13 mouse cellular contexts compared by ENCODE assay signal in the genomic region with DNA sequence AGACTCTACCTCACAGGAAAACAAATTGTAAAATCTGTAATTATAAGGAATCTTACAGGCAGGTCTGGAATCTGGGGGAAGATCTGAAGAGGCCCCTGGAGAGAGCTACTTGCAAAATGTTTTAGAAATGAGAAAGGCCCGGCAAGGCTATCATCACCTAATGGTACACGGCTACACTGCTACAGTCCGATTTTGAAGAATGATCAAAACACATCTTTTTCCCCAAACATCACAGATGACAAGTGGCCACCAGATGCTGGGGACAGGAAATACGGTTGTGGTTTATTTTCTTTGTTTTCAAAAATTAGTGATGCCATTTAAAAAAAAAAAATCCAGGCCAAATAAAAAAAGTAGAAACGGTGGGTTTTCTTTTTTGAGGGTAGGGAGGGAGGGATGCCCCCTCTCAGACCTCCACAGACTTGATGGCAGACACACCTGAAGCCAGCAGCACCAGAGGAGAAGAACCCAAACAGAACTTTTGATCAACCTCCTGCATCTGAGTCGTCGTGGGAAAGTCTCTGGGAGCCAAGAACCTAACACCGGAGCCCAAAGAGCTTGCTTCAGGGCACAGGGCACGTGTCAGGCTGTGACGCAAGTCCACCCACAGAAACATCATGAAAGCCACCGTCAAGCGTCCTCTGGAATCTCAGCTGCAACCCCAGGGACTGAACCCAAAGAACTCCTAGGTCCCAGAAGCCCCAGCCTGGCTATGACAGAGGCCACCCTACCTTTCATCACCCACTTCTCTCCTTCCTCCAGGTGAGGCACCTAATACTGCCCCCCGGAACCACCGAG. TPM values are rescaled to one million over a fixed set of nuclear protein-coding genes. Genes with fewer than 3 reads are reported as not detected.
DNase-seq lines count a peak whose midpoint lies in the region; ATAC-seq and TF ChIP-seq lines count a peak whose summit lies in the region.
"Had no signal": no experiment of that assay in that cellular context is flagged by ENCODE, and none has a peak within 500 bp of the region (broad histone marks: within the 10 kb centered on the region; RNA-seq: fewer than 3 reads in every experiment).

No protein-coding gene starts in this region.

- peaks cover 99% of the 10 kb centered on the region for H3K4me1 ChIP-seq in forebrain, embryonic 10.5 days
- peaks cover 52% of the 10 kb centered on the region for H3K4me1 ChIP-seq in forebrain, embryonic 11.5 days (replicated peaks; ENCODE audit: control insufficient read depth, insufficient read depth, low read length)
- H3K4me1 ChIP-seq in embryonic facial prominence, embryonic 13.5 days, result peaks cover 76% of the 10 kb centered on the region
- H3K4me1 ChIP-seq in hindbrain, embryonic 15.5 days (replicated peaks), result peaks cover 72% of the 10 kb centered on the region
- H3K4me1 ChIP-seq in midbrain, postnatal 0 days (ENCODE audit: insufficient read depth, low read length), result 0 out of 2 replicates have a peak, but pooled peaks cover 2% of the 10 kb centered on the region

- H3K9me3 ChIP-seq in forebrain, embryonic 10.5 days, result no peaks in the 10 kb centered on the region
- no peaks in the 10 kb centered on the region for H3K9me3 ChIP-seq in forebrain, embryonic 11.5 days (ENCODE audit: control insufficient read depth, low read length)
- H3K9me3 ChIP-seq in embryonic facial prominence, embryonic 13.5 days, result no peaks in the 10 kb centered on the region
- no peaks in the 10 kb centered on the region for H3K9me3 ChIP-seq in hindbrain, embryonic 15.5 days
- H3K9me3 ChIP-seq in midbrain, postnatal 0 days (ENCODE audit: low read length), result no peaks in the 10 kb centered on the region
- H3K9me3 ChIP-seq: heart, embryonic 15.5 days had no signal

- no peaks in the 10 kb centered on the region for H3K27me3 ChIP-seq in forebrain, embryonic 10.5 days (ENCODE audit: poor library complexity, severe bottlenecking)
- no peaks in the 10 kb centered on the region for H3K27me3 ChIP-seq in forebrain, embryonic 11.5 days (ENCODE audit: control insufficient read depth, insufficient read depth, low read length)
- no peaks in the 10 kb centered on the region for H3K27me3 ChIP-seq in embryonic facial prominence, embryonic 13.5 days
- no peaks in the 10 kb centered on the region for H3K27me3 ChIP-seq in hindbrain, embryonic 15.5 days
- H3K27me3 ChIP-seq in midbrain, postnatal 0 days (ENCODE audit: insufficient read depth, low read length), result no peaks in the 10 kb centered on the region
- H3K27me3 ChIP-seq: heart, embryonic 15.5 days had no signal

- ATAC-seq in forebrain, embryonic 11.5 days (replicated peaks; ENCODE audit: low FRiP score), result no peak
- ATAC-seq in embryonic facial prominence, embryonic 13.5 days (ENCODE audit: insufficient number of reproducible peaks, insufficient read depth, low FRiP score, low TSS enrichment, low read depth), result no peak
- ATAC-seq in hindbrain, embryonic 15.5 days (ENCODE audit: low FRiP score, low read depth), result no peak
- no peak for ATAC-seq in midbrain, postnatal 0 days (ENCODE audit: low FRiP score)
- no peak for ATAC-seq in cerebellum, adult (ENCODE audit: insufficient number of reproducible peaks, low FRiP score, low TSS enrichment)
- ATAC-seq: lung, postnatal 0 days had no signal

- no peak overlapping the region for H3K4me3 ChIP-seq in forebrain, embryonic 10.5 days
- H3K4me3 ChIP-seq in forebrain, embryonic 11.5 days (ENCODE audit: low read depth, low read length), result no peak overlapping the region
- no peak overlapping the region for H3K4me3 ChIP-seq in embryonic facial prominence, embryonic 13.5 days
- no peak overlapping the region for H3K4me3 ChIP-seq in hindbrain, embryonic 15.5 days
- H3K4me3 ChIP-seq in midbrain, postnatal 0 days (ENCODE audit: low read depth, low read length), result no peak overlapping the region
- H3K4me3 ChIP-seq: heart, embryonic 15.5 days had no signal

- 90% methylated on average over 14 of the region's 14 CpGs for WGBS in forebrain, embryonic 10.5 days
- WGBS in forebrain, embryonic 11.5 days, result 82% methylated on average over 14 of the region's 14 CpGs
- WGBS in embryonic facial prominence, embryonic 13.5 days, result 63% methylated on average over 14 of the region's 14 CpGs
- 74% methylated on average over 14 of the region's 14 CpGs for WGBS in hindbrain, embryonic 15.5 days
- WGBS in midbrain, postnatal 0 days, result 64% methylated on average over 14 of the region's 14 CpGs

- H3K36me3 ChIP-seq in forebrain, embryonic 10.5 days (replicated peaks), result 0 out of 2 replicates have a peak, but pooled peaks cover 5% of the 10 kb centered on the region
- H3K36me3 ChIP-seq in forebrain, embryonic 11.5 days (ENCODE audit: control insufficient read depth, insufficient read depth, low read length), result no peaks in the 10 kb centered on the region
- no peaks in the 10 kb centered on the region for H3K36me3 ChIP-seq in embryonic facial prominence, embryonic 13.5 days
- H3K36me3 ChIP-seq in hindbrain, embryonic 15.5 days, result no peaks in the 10 kb centered on the region
- no peaks in the 10 kb centered on the region for H3K36me3 ChIP-seq in midbrain, postnatal 0 days (ENCODE audit: insufficient read depth, low read length)
- H3K36me3 ChIP-seq: heart, embryonic 15.5 days had no signal

- DNase-seq in forebrain, embryonic 10.5 days (ENCODE audit: extremely low spot score, low spot score), result no peak
- DNase-seq in forebrain, embryonic 11.5 days (ENCODE audit: low spot score), result no peak
- DNase-seq in midbrain, postnatal 0 days (ENCODE audit: low spot score), result no peak
- no peak for DNase-seq in cerebellum, adult 18-20 months
- no peak for DNase-seq in cerebellum, postnatal 10 days
- DNase-seq: adrenal gland, adult 2 months; kidney, adult 2 months; liver had no signal

- peak overlapping the region; percentile 67 for H3K27ac ChIP-seq in forebrain, embryonic 10.5 days
- H3K27ac ChIP-seq in forebrain, embryonic 11.5 days (ENCODE audit: low read depth, low read length), result no peak overlapping the region
- H3K27ac ChIP-seq in embryonic facial prominence, embryonic 13.5 days, result peak overlapping the region; percentile 62; the same call in 1 of the 2 replicates
- peak overlapping the region; percentile 70; the same call in 1 of the 2 replicates for H3K27ac ChIP-seq in hindbrain, embryonic 15.5 days (replicated peaks)
- 0 out of 2 replicates have a peak overlapping the region, but pooled peaks have one; percentile 26 for H3K27ac ChIP-seq in midbrain, postnatal 0 days (ENCODE audit: low read depth, low read length)
- H3K27ac ChIP-seq: heart, embryonic 15.5 days had no signal

- no peak overlapping the region for H3K4me2 ChIP-seq in forebrain, embryonic 11.5 days (ENCODE audit: low read depth, low read length, severe bottlenecking)
- H3K4me2 ChIP-seq in embryonic facial prominence, embryonic 13.5 days, result no peak overlapping the region
- H3K4me2 ChIP-seq in hindbrain, embryonic 15.5 days, result no peak overlapping the region
- no peak overlapping the region for H3K4me2 ChIP-seq in midbrain, postnatal 0 days (ENCODE audit: low read depth, low read length, poor library complexity, severe bottlenecking)
- H3K4me2 ChIP-seq: heart, embryonic 15.5 days had no signal

- H3K9ac ChIP-seq in forebrain, embryonic 11.5 days (ENCODE audit: low read length), result no peak overlapping the region
- H3K9ac ChIP-seq in embryonic facial prominence, embryonic 13.5 days, result no peak overlapping the region
- no peak overlapping the region for H3K9ac ChIP-seq in hindbrain, embryonic 15.5 days
- no peak overlapping the region for H3K9ac ChIP-seq in midbrain, postnatal 0 days (replicated peaks; ENCODE audit: low read length, poor library complexity, severe bottlenecking)
- H3K9ac ChIP-seq: heart, embryonic 15.5 days had no signal

- no peak for TF ChIP-seq CTCF in midbrain, postnatal 0 days (IDR thresholded peaks at IDR 0.05)

RNA-seq across cellular contexts. Expression of gene Prex1, which starts 41.3 kb away (rescaled TPM):
- polyA plus RNA-seq in forebrain, embryonic 10.5 days (2016; fragmentation: Nextera tagmentation; extraction: Ambion mirVana), result 24.3 and 25.5 TPM in 2 replicates
- polyA plus RNA-seq in forebrain, embryonic 11.5 days (2014; fragmentation: Nextera tagmentation; extraction: Ambion mirVana), result 22.3 and 29.7 TPM in 2 replicates
- polyA plus RNA-seq in embryonic facial prominence, embryonic 13.5 days (2015; fragmentation: Nextera tagmentation; extraction: Ambion mirVana), result 28.4 and 28.5 TPM in 2 replicates
- 27.0 and 27.4 TPM in 2 replicates for polyA plus RNA-seq in hindbrain, embryonic 15.5 days (2015; fragmentation: Nextera tagmentation; extraction: Ambion mirVana)
- 37.1 and 53.8 TPM in 2 replicates for total RNA-seq in midbrain, postnatal 0 days (2014; rRNA removed)
- polyA plus RNA-seq in midbrain, postnatal 0 days (2015; fragmentation: Nextera tagmentation; extraction: Ambion mirVana), result 17.4 and 18.0 TPM in 2 replicates
